Mouse (Mus musculus): Measurements from ENCODE around the gene Taar8b.

Gene Taar8b

DNA sequence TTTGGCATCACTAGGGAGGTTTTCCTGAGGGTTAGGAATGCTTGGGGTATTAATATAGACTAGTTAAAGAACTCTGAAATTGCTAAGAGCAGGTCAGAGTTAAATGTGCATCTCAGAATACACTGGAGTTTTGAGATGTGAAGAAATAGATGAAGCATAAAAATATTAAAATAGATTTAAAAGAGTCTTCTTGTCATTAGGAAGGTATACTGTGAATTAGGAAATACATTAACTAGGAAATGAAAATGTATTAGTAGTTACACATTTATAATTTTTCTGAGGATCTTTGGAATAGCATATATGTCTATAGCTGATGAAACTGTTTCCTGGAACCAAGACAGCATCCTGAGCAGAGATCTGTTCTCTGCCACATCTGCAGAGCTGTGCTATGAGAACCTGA lies 42.9 kb downstream of the Taar8b start, which contains the start of gene Taar7f:
Taar7f (plus strand) TSS at position 301 of the 400 bp plus-strand sequence.
- no peak for DNase-seq (ENCODE audit: extremely low spot score, low spot score)

Measured in neural tube, embryonic 10.5 days (tissue).